Mouse (Mus musculus): ENCODE measurements around the gene Dedd2. TPM values are rescaled to one million over a fixed set of nuclear protein-coding genes. Genes with fewer than 3 reads are reported as not detected.

The Dedd2 gene
- polyA plus RNA-seq, 1 experiment from 2014 or later: 11.0 TPM

GRCm38 (mm10) chr7:25227523-25228300 lies 7.3 kb upstream of the Dedd2 start:
- no peak overlapping the region for H3K27ac ChIP-seq
- peaks cover 91% of the 10 kb centered on the region for H3K36me3 ChIP-seq (ENCODE audit: poor library complexity, severe bottlenecking)
- ATAC-seq: no peak
- H3K9ac ChIP-seq: no peak overlapping the region
- no peak overlapping the region for H3K4me2 ChIP-seq
- no peaks in the 10 kb centered on the region for H3K27me3 ChIP-seq
- H3K9me3 ChIP-seq (replicated peaks): no peaks in the 10 kb centered on the region
- no peaks in the 10 kb centered on the region; the same call in 1 of the 2 replicates for H3K4me1 ChIP-seq
- no peak overlapping the region for H3K4me3 ChIP-seq
- 79% methylated on average over 1 of the region's 1 CpGs for WGBS

GRCm38 (mm10) chr7:25222275-25222967 lies 2.0 kb upstream of the Dedd2 start:
- Histone ChIP-seq H3K27me3 (no peaks in the 10 kb centered on the region), H3K27ac (no peak overlapping the region), H3K36me3 (ENCODE audit: poor library complexity, severe bottlenecking) (peaks cover 38% of the 10 kb centered on the region), H3K4me1 (peaks cover 37% of the 10 kb centered on the region), H3K9me3 (replicated peaks) (no peaks in the 10 kb centered on the region), H3K4me2 (peak overlapping the region; percentile 97), H3K4me3 (peak overlapping the region; percentile 63), H3K9ac (peak overlapping the region; percentile 85)
- ATAC-seq: no peak
- 88% methylated on average over 10 of the region's 10 CpGs for WGBS

GRCm38 (mm10) chr7:25221102-25221883 lies 878 bp upstream of the Dedd2 start, which contains the start of gene Zfp526:
Gene Zfp526 (plus strand): TSS chr7:25221425.
- Histone ChIP-seq H3K4me3 (peak within 1 kb of the TSS; percentile 63), H3K9me3 (replicated peaks) (no peaks in the 10 kb centered on the region), H3K36me3 (ENCODE audit: poor library complexity, severe bottlenecking) (peaks cover 27% of the 10 kb centered on the region), H3K4me1 (peaks cover 37% of the 10 kb centered on the region), H3K27ac (peak within 1 kb of the TSS; percentile 86), H3K27me3 (no peaks in the 10 kb centered on the region), H3K9ac (peak within 1 kb of the TSS; percentile 85), H3K4me2 (peak within 1 kb of the TSS; percentile 97)
- ATAC-seq: peak; percentile 98
- WGBS: 0% methylated on average over 41 of the region's 45 CpGs

- Histone ChIP-seq H3K27ac (peak overlapping the region; percentile 86), H3K36me3 (ENCODE audit: poor library complexity, severe bottlenecking) (peaks cover 21% of the 10 kb centered on the region), H3K4me3 (peak overlapping the region; percentile 63), H3K4me2 (peak overlapping the region; percentile 97), H3K4me1 (peaks cover 37% of the 10 kb centered on the region), H3K27me3 (no peaks in the 10 kb centered on the region), H3K9ac (peak overlapping the region; percentile 82), H3K9me3 (replicated peaks) (no peaks in the 10 kb centered on the region)
- WGBS: 4% methylated on average over 31 of the region's 31 CpGs
- ATAC-seq: peak; percentile 65
These were observed 509 bp downstream of the Dedd2 start for GRCm38 (mm10) chr7:25219756-25220456.

GRCm38 (mm10) chr7:25219416-25219750 lies 1.0 kb downstream of the Dedd2 start:
- Histone ChIP-seq H3K4me1 (peaks cover 37% of the 10 kb centered on the region), H3K9me3 (replicated peaks) (no peaks in the 10 kb centered on the region), H3K4me3 (peak overlapping the region; percentile 63), H3K9ac (peak overlapping the region; percentile 82), H3K27ac (peak overlapping the region; percentile 67; the same call in 1 of the 2 replicates), H3K4me2 (peak overlapping the region; percentile 97), H3K27me3 (no peaks in the 10 kb centered on the region), H3K36me3 (ENCODE audit: poor library complexity, severe bottlenecking) (peaks cover 18% of the 10 kb centered on the region)
- ATAC-seq: no peak; the same call in 1 of the 2 replicates
- under 1% methylated on average over 16 of the region's 16 CpGs for WGBS

GRCm38 (mm10) chr7:25218705-25219415 lies 1.6 kb downstream of the Dedd2 start:
- ATAC-seq: 0 out of 2 replicates have a peak, but pooled peaks have one; percentile 9
- H3K4me2 ChIP-seq: peak overlapping the region; percentile 97
- peak overlapping the region; percentile 82 for H3K9ac ChIP-seq
- WGBS: under 1% methylated on average over 53 of the region's 53 CpGs
- peak overlapping the region; percentile 67 for H3K27ac ChIP-seq
- H3K27me3 ChIP-seq: no peaks in the 10 kb centered on the region
- peak overlapping the region; percentile 63 for H3K4me3 ChIP-seq
- H3K4me1 ChIP-seq: peaks cover 37% of the 10 kb centered on the region
- no peaks in the 10 kb centered on the region for H3K9me3 ChIP-seq (replicated peaks)
- H3K36me3 ChIP-seq (ENCODE audit: poor library complexity, severe bottlenecking): peaks cover 13% of the 10 kb centered on the region

GRCm38 (mm10) chr7:25217653-25218395 lies 2.6 kb downstream of the Dedd2 start:
- Histone ChIP-seq H3K4me1 (peaks cover 37% of the 10 kb centered on the region), H3K9ac (peak overlapping the region; percentile 10), H3K27me3 (no peaks in the 10 kb centered on the region), H3K9me3 (replicated peaks) (no peaks in the 10 kb centered on the region), H3K36me3 (ENCODE audit: poor library complexity, severe bottlenecking) (peaks cover 11% of the 10 kb centered on the region; the same call in 1 of the 2 replicates), H3K27ac (no peak overlapping the region), H3K4me3 (peak overlapping the region; percentile 63), H3K4me2 (peak overlapping the region; percentile 97)
- ATAC-seq: no peak
- WGBS: 68% methylated on average over 12 of the region's 12 CpGs

GRCm38 (mm10) chr7:25214172-25214571 lies 6.2 kb downstream of the Dedd2 start:
- H3K9me3 ChIP-seq (replicated peaks): no peaks in the 10 kb centered on the region
- ATAC-seq: no peak
- H3K27me3 ChIP-seq: no peaks in the 10 kb centered on the region
- no peak overlapping the region for H3K27ac ChIP-seq
- no peak overlapping the region for H3K4me2 ChIP-seq
- H3K9ac ChIP-seq: no peak overlapping the region
- WGBS: 100% methylated on average over 2 of the region's 2 CpGs
- no peak overlapping the region for H3K4me3 ChIP-seq
- H3K36me3 ChIP-seq (ENCODE audit: poor library complexity, severe bottlenecking): peaks cover 35% of the 10 kb centered on the region
- peaks cover 13% of the 10 kb centered on the region for H3K4me1 ChIP-seq

GRCm38 (mm10) chr7:25213099-25213498 lies 7.3 kb downstream of the Dedd2 start:
- ATAC-seq: no peak
- peaks cover 45% of the 10 kb centered on the region for H3K36me3 ChIP-seq (ENCODE audit: poor library complexity, severe bottlenecking)

GRCm38 (mm10) chr7:25210482-25210881 lies 9.9 kb downstream of the Dedd2 start:
- Histone ChIP-seq H3K27me3 (no peaks in the 10 kb centered on the region), H3K9me3 (replicated peaks) (no peaks in the 10 kb centered on the region), H3K36me3 (ENCODE audit: poor library complexity, severe bottlenecking) (peaks cover 59% of the 10 kb centered on the region), H3K4me2 (no peak overlapping the region), H3K4me3 (no peak overlapping the region), H3K9ac (no peak overlapping the region), H3K4me1 (no peaks in the 10 kb centered on the region), H3K27ac (no peak overlapping the region)
- 92% methylated on average over 4 of the region's 4 CpGs for WGBS
- no peak for ATAC-seq

More at GRCm38 (mm10) chr7:25213099-25213498, 7.3 kb downstream of the Dedd2 start:
- H3K4me3 ChIP-seq: no peak overlapping the region
- peaks cover 2% of the 10 kb centered on the region for H3K4me1 ChIP-seq
- H3K9me3 ChIP-seq (replicated peaks): no peaks in the 10 kb centered on the region
- no peak overlapping the region for H3K27ac ChIP-seq
- WGBS: 79% methylated on average over 3 of the region's 3 CpGs
- H3K27me3 ChIP-seq: no peaks in the 10 kb centered on the region
- H3K9ac ChIP-seq: no peak overlapping the region
- no peak overlapping the region for H3K4me2 ChIP-seq

All from forebrain, embryonic 13.5 days (tissue).